Mouse (Mus musculus) MEL (cell line): ENCODE data around the gene Il4i1. TPM values are rescaled to one million over a fixed set of nuclear protein-coding genes. Genes with fewer than 3 reads are reported as not detected.

Experiments
- DNase-seq: peaks from one replicate; pipeline ENCODE4 v3.0.0; 2011; ENCODE audit warnings: low read depth, low spot score
- H3K27ac ChIP-seq: 2 replicates; pipeline ENCODE4 v1.5.1; 2012; ENCODE audit warnings: low read depth, mild to moderate bottlenecking, control low read depth, low read length, moderate library complexity; ENCODE audit not compliant: control insufficient read depth
- H3K27me3 ChIP-seq, 2 experiments: fragments of 150-350 bp in 1 of 2; sonication (generic) in 1 of 2; 2 replicates each; pipeline ENCODE4 v1.6.1; 2012; ENCODE audit warnings: low read length in 2 of 2, mild to moderate bottlenecking in 2 of 2, improper control_type of control experiment in 1 of 2, moderate library complexity in 1 of 2; ENCODE audit not compliant: insufficient read depth in 2 of 2, control insufficient read depth in 1 of 2
- H3K36me3 ChIP-seq, 2 experiments: 2 replicates each; pipeline ENCODE4 v1.6.1; 2012 to 2014; ENCODE audit warnings: low read length in 2 of 2, improper control_type of control experiment in 1 of 2, inconsistent platforms in 1 of 2, mild to moderate bottlenecking in 1 of 2; ENCODE audit not compliant: insufficient read depth in 2 of 2, control insufficient read depth in 1 of 2
- H3K4me1 ChIP-seq, 2 experiments: fragments of 150-350 bp in 1 of 2; sonication (generic) in 1 of 2; 2 replicates each; pipeline ENCODE4 v1.6.1; 2012; ENCODE audit warnings: low read length in 2 of 2, improper control_type of control experiment in 1 of 2, mild to moderate bottlenecking in 1 of 2; ENCODE audit not compliant: insufficient read depth in 2 of 2, control insufficient read depth in 1 of 2
- H3K4me3 ChIP-seq, 2 experiments: fragments of 150-350 bp in 1 of 2; sonication (generic) in 1 of 2; 2 replicates each; pipeline ENCODE4 v1.5.1; 2012; ENCODE audit warnings: low read depth in 2 of 2, low read length in 2 of 2, mild to moderate bottlenecking in 2 of 2, moderate library complexity in 2 of 2, control low read depth in 1 of 2, improper control_type of control experiment in 1 of 2; ENCODE audit not compliant: control insufficient read depth in 1 of 2, insufficient read depth in 1 of 2
- H3K79me2 ChIP-seq: 2 replicates; pipeline ENCODE4 v1.6.1; 2012; ENCODE audit warnings: mild to moderate bottlenecking, low read length, moderate library complexity; ENCODE audit not compliant: control insufficient read depth, poor library complexity, insufficient read depth
- H3K9ac ChIP-seq: 2 replicates; pipeline ENCODE4 v1.6.1; 2012; ENCODE audit warnings: low read depth, mild to moderate bottlenecking, control low read depth, low read length, moderate library complexity; ENCODE audit not compliant: control insufficient read depth, poor library complexity, severe bottlenecking
- H3K9me3 ChIP-seq: fragments of 150-350 bp; sonication (generic); replicated peaks from 2 replicates; pipeline ENCODE4 v1.6.1; 2012; ENCODE audit warnings: mild to moderate bottlenecking, low read length, improper control_type of control experiment, moderate library complexity; ENCODE audit not compliant: insufficient read depth
- BHLHE40 ChIP-seq: IDR thresholded peaks from 2 replicates; pipeline ENCODE4 v1.6.1; 2012; ENCODE audit warnings: low read depth, mild to moderate bottlenecking, inconsistent platforms, low read length, improper control_type of control experiment, borderline replicate concordance
- CHD2 ChIP-seq: IDR thresholded peaks from 2 replicates; pipeline ENCODE4 v1.6.1; 2011; ENCODE audit warnings: low read length, improper control_type of control experiment
- E2F4 ChIP-seq: IDR thresholded peaks from 2 replicates; pipeline ENCODE4 v1.6.1; 2011; ENCODE audit warnings: low read depth, low read length, improper control_type of control experiment, borderline replicate concordance
- ELF1 ChIP-seq: IDR thresholded peaks from 2 replicates; pipeline ENCODE4 v1.6.1; 2014; ENCODE audit warnings: low read depth, mild to moderate bottlenecking, inconsistent platforms, low read length, improper control_type of control experiment, moderate library complexity
- GATA1 ChIP-seq: IDR thresholded peaks from 2 replicates; pipeline ENCODE4 v1.6.1; 2011; ENCODE audit warnings: low read depth, low read length, improper control_type of control experiment
- KAT2A ChIP-seq: conservative IDR thresholded peaks from 2 replicates; pipeline ENCODE4 v1.6.1; 2012; ENCODE audit warnings: low read depth, low read length, improper control_type of control experiment, inconsistent platforms
- MAFK ChIP-seq: IDR thresholded peaks from 2 replicates; pipeline ENCODE4 v1.6.1; 2011; ENCODE audit warnings: low read depth, mild to moderate bottlenecking, low read length, improper control_type of control experiment, borderline replicate concordance
- MAX ChIP-seq: IDR thresholded peaks from 2 replicates; pipeline ENCODE4 v1.6.1; 2011; ENCODE audit warnings: low read length, improper control_type of control experiment
- MAZ ChIP-seq: IDR thresholded peaks from 2 replicates; pipeline ENCODE4 v1.6.1; 2012; ENCODE audit warnings: low read depth, mild to moderate bottlenecking, inconsistent platforms, low read length, improper control_type of control experiment
- MEF2A ChIP-seq: IDR thresholded peaks from 2 replicates; pipeline ENCODE4 v1.6.1; 2014; ENCODE audit warnings: low read depth, mild to moderate bottlenecking, inconsistent platforms, low read length, improper control_type of control experiment; ENCODE audit not compliant: poor library complexity, insufficient replicate concordance, severe bottlenecking; ENCODE audit errors: extremely low read depth
- NELFE ChIP-seq: IDR thresholded peaks from 2 replicates; pipeline ENCODE4 v1.6.1; 2011; ENCODE audit warnings: low read depth, low read length, improper control_type of control experiment
- NRF1 ChIP-seq: IDR thresholded peaks from 2 replicates; pipeline ENCODE4 v1.6.1; 2014; ENCODE audit warnings: low read depth, mild to moderate bottlenecking, inconsistent platforms, low read length, improper control_type of control experiment, moderate library complexity; ENCODE audit not compliant: poor library complexity, insufficient read depth, severe bottlenecking
- POLR2A ChIP-seq, 2 experiments: IDR thresholded peaks; 2 replicates each; pipeline ENCODE4 v1.6.1; 2011 to 2012; ENCODE audit warnings: low read length in 2 of 2, mild to moderate bottlenecking in 2 of 2, control low read depth in 1 of 2, improper control_type of control experiment in 1 of 2, low read depth in 1 of 2, moderate library complexity in 1 of 2; ENCODE audit not compliant: control insufficient read depth in 1 of 2, insufficient read depth in 1 of 2, poor library complexity in 1 of 2
- POLR2AphosphoS2 ChIP-seq: IDR thresholded peaks from 2 replicates; pipeline ENCODE4 v1.6.1; 2011; ENCODE audit warnings: low read length, improper control_type of control experiment
- SIN3A ChIP-seq: IDR thresholded peaks from 2 replicates; pipeline ENCODE4 v1.6.1; 2012; ENCODE audit warnings: low read length, improper control_type of control experiment, inconsistent platforms
- TBP ChIP-seq: IDR thresholded peaks from 2 replicates; pipeline ENCODE4 v1.8.0; 2011; ENCODE audit warnings: low read depth, low read length, improper control_type of control experiment
- TCF12 ChIP-seq: IDR thresholded peaks from 2 replicates; pipeline ENCODE4 v1.6.1; 2014; ENCODE audit warnings: low read depth, mild to moderate bottlenecking, inconsistent platforms, low read length, improper control_type of control experiment, moderate library complexity
- USF1 ChIP-seq: IDR thresholded peaks from 2 replicates; pipeline ENCODE4 v1.6.1; 2014; ENCODE audit warnings: low read depth, mild to moderate bottlenecking, inconsistent platforms, low read length, improper control_type of control experiment, moderate library complexity
- ZMIZ1 ChIP-seq: IDR thresholded peaks from 2 replicates; pipeline ENCODE4 v1.6.1; 2012; ENCODE audit warnings: low read depth, mild to moderate bottlenecking, inconsistent platforms, low read length, improper control_type of control experiment, moderate library complexity
- ZNF384 ChIP-seq: IDR thresholded peaks from 2 replicates; pipeline ENCODE4 v1.6.1; 2012; ENCODE audit warnings: low read depth, mild to moderate bottlenecking, inconsistent platforms, low read length, improper control_type of control experiment
- polyA plus RNA-seq, 2 experiments: library from polyadenylated mRNA; stranded (reverse) in 1 of 2; unstranded in 1 of 2; fragments of >175 nt in 1 of 2; fragments of >200 nt in 1 of 2; gene quantifications; 2 replicates each; pipeline versions ENCODE4 v1.2.1 to v1.2.4; 2012; ENCODE audit warnings: low replicate concordance in 2 of 2, low read depth in 1 of 2; ENCODE audit not compliant: insufficient read length in 2 of 2, insufficient read depth in 1 of 2, missing spikeins in 1 of 2
- total RNA-seq: library from RNA; depleted of rRNA; stranded (reverse); fragments of 300-350 nt; gene quantifications from 2 replicates; pipeline ENCODE4 v1.2.3, GENCODE M21; 2012

The Il4i1 gene
- total and polyA plus RNA-seq, 3 experiments, result 0.54 to 0.73 TPM; not detected in 1

DNA sequence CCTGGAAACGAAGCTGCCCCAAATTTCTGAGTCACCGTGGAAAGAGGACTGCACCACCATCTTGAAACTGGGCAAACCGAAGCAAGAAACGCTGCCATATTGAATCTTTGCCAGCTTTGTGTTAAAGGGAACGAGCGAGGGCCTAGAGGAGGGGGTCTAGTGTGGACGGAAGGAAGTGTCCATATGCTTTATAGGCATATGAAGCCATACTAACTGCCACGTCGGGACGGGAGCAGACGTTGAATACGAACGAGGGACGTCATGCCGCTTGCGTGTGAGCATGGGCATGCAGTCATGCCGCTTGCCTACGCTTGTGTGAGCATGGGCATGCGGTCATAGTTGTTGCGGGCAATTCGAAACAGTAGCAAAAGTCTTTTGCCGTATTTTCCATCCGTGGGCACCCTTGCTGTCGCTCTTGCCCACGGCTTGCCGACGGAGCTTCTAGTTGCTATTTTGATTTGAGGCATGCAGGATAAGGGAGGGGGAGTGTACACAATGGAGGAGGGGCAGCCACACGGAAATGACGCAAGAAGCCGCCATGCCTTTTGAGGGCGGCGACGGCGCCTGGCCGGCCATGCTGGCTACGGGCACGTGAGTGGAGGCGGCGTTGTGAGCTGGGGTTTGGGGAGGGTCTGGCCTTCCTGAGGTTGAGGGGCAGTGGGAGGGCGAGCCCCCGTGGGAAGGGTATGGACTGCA lies 33.4 kb downstream of the Il4i1 start (continued):
- TF ChIP-seq TBP (peak; percentile 32), KAT2A (peak; percentile 78), NELFE (peak; percentile 13), ZMIZ1 (peak; percentile 61; the same call in 1 of the 2 replicates), POLR2A (IDR thresholded peaks at IDR 0.05; ENCODE audit: control insufficient read depth in 1 of 2, insufficient read depth in 1 of 2, low read depth in 1 of 2, low read length in 2 of 2, poor library complexity in 1 of 2) (peak; percentile 45 to 56), POLR2AphosphoS2 (no peak), SIN3A (peak; percentile 85; the same call in 1 of the 2 replicates), CHD2 (peak; percentile 14; the same call in 1 of the 2 replicates), TCF12 (peak; percentile 33; the same call in 1 of the 2 replicates), ELF1 (no peak), GATA1 (no peak), BHLHE40 (peak; percentile 79), ZNF384 (no peak)
- TF ChIP-seq, all 39 proteins: peak for 18

GRCm38 (mm10) chr7:44850146-44850545 lies 34.0 kb downstream of the Il4i1 start:
- Histone ChIP-seq H3K9me3 (no peaks in the 10 kb centered on the region), H3K79me2 (peaks cover 28% of the 10 kb centered on the region), H3K4me1 (peaks cover 0 to 15% of the 10 kb centered on the region in 2 experiments; a peak in 2 of 4 replicates), H3K36me3 (peaks cover 0 to 7% of the 10 kb centered on the region in 2 experiments; a peak in 1 of 4 replicates), H3K9ac (peak overlapping the region; percentile 96), H3K27ac (peak overlapping the region; percentile 93), H3K27me3 (no peaks in the 10 kb centered on the region), H3K4me3 (peak overlapping the region; percentile 61 to 96)
- TF ChIP-seq POLR2A (IDR thresholded peaks at IDR 0.05; ENCODE audit: control insufficient read depth in 1 of 2, insufficient read depth in 1 of 2, low read depth in 1 of 2, low read length in 2 of 2, poor library complexity in 1 of 2) (peak in 1 of 2 experiments; percentile 24; a peak in 2 of 4 replicates), NELFE (peak; percentile 33; the same call in 1 of the 2 replicates), MEF2A (no peak), TBP (no peak), BHLHE40 (no peak), USF1 (no peak), E2F4 (no peak), MAX (no peak), MAZ (no peak), MAFK (no peak), NRF1 (no peak), GATA1 (no peak), ELF1 (peak; percentile 57), ZNF384 (no peak)
- peak; percentile 83 for DNase-seq
